Mouse (Mus musculus) midbrain, postnatal 0 days (tissue): ENCODE results near the gene Dguok. TPM values are rescaled to one million over a fixed set of nuclear protein-coding genes. Genes with fewer than 3 reads are reported as not detected.

ENCODE experiments used
- ATAC-seq: fragments of 200-750 bp; cut with Nextera tagmentation; 2 replicates; pipeline ENCODE4 v1.8.0; 2017; ENCODE audit warnings: moderate number of reproducible peaks, mild to moderate bottlenecking, moderate TSS enrichment, moderate library complexity; ENCODE audit not compliant: low FRiP score
- DNase-seq: peaks from one replicate; pipeline ENCODE4 v3.0.0-alpha.2; 2015; ENCODE audit warnings: low spot score
- H3K27ac ChIP-seq: fragments of 300-500 bp; sonication (generic); 2 replicates; pipeline ENCODE4 v1.5.1; 2014; ENCODE audit warnings: low read depth, mild to moderate bottlenecking, low read length, mixed read lengths
- H3K27me3 ChIP-seq: fragments of 300-500 bp; sonication (generic); 2 replicates; pipeline ENCODE4 v1.6.1; 2014; ENCODE audit warnings: low read length, control low read depth, mixed read lengths; ENCODE audit not compliant: insufficient read depth
- H3K36me3 ChIP-seq: fragments of 300-500 bp; sonication (generic); 2 replicates; pipeline ENCODE4 v1.6.1; 2014; ENCODE audit warnings: low read length, control low read depth, mixed read lengths; ENCODE audit not compliant: insufficient read depth
- H3K4me1 ChIP-seq: fragments of 300-500 bp; sonication (generic); 2 replicates; pipeline ENCODE4 v1.6.1; 2014; ENCODE audit warnings: mild to moderate bottlenecking, control low read depth, antibody characterized with exemption, low read length, mixed read lengths; ENCODE audit not compliant: insufficient read depth
- H3K4me2 ChIP-seq: fragments of 300-500 bp; sonication (generic); 2 replicates; pipeline ENCODE4 v1.6.1; 2014; ENCODE audit warnings: low read depth, mild to moderate bottlenecking, low read length, mixed read lengths; ENCODE audit not compliant: poor library complexity, severe bottlenecking
- H3K4me3 ChIP-seq: fragments of 300-500 bp; sonication (generic); 2 replicates; pipeline ENCODE4 v1.5.1; 2014; ENCODE audit warnings: low read depth, mild to moderate bottlenecking, low read length, moderate library complexity
- H3K9ac ChIP-seq: fragments of 300-500 bp; sonication (generic); replicated peaks from 2 replicates; pipeline ENCODE4 v1.6.1; 2014; ENCODE audit warnings: mild to moderate bottlenecking, low read length, moderate library complexity, mixed read lengths; ENCODE audit not compliant: poor library complexity, severe bottlenecking
- H3K9me3 ChIP-seq: fragments of 300-500 bp; sonication (generic); 2 replicates; pipeline ENCODE4 v1.6.1; 2016; ENCODE audit warnings: low read length, control low read depth
- CTCF ChIP-seq: IDR thresholded peaks from 2 replicates; pipeline ENCODE4 v1.5.1; 2016; ENCODE audit warnings: antibody characterized with exemption, mild to moderate bottlenecking
- WGBS: fragments of 180-500 bp; shearing (Covaris S2); extraction: QIAGEN DNeasy Blood & Tissue Kit; methylation state at CpG from one replicate; pipeline ENCODE4 v1.1.7; 2014; 5-methylcytosine and 5-hydroxymethylcytosine counted together
- polyA plus RNA-seq: library from polyadenylated mRNA; unstranded; fragments of >200 nt; fragmentation: Nextera tagmentation; extraction: Ambion mirVana; gene quantifications from 2 replicates; pipeline ENCODE4 v1.2.1, GENCODE M21; 2015
- total RNA-seq: library from RNA; depleted of rRNA; stranded (reverse); fragments of >200 nt; gene quantifications from 2 replicates; pipeline ENCODE4 v1.2.3, GENCODE M21; 2014

Dguok gene
- total and polyA plus RNA-seq, 2 experiments from 2014 or later, result 48.5 to 55.2 TPM

- no peak overlapping the region for H3K4me3 ChIP-seq
- 77% methylated on average over 22 of the region's 22 CpGs for WGBS
- DNase-seq, result no peak
- H3K27me3 ChIP-seq, result no peaks in the 10 kb centered on the region
- ATAC-seq, result no peak
- H3K9me3 ChIP-seq, result no peaks in the 10 kb centered on the region
- no peaks in the 10 kb centered on the region; the same call in 1 of the 2 replicates for H3K4me1 ChIP-seq
- peaks cover 9% of the 10 kb centered on the region for H3K36me3 ChIP-seq
- no peak overlapping the region for H3K4me2 ChIP-seq
- TF ChIP-seq CTCF, result no peak
- H3K9ac ChIP-seq, result no peak overlapping the region
- no peak overlapping the region for H3K27ac ChIP-seq
Measured at GRCm38 (mm10) chr6:83496753-83497710, 9.7 kb downstream of the Dguok start.

- ATAC-seq, result no peak
Measured at GRCm38 (mm10) chr6:83496009-83496752, 10.6 kb downstream of the Dguok start.

GRCm38 (mm10) chr6:83490622-83491021 lies 16.1 kb downstream of the Dguok start:
- TF ChIP-seq CTCF, result no peak
- H3K4me3 ChIP-seq, result no peak overlapping the region
- no peak overlapping the region for H3K27ac ChIP-seq
- H3K9ac ChIP-seq, result no peak overlapping the region
- DNase-seq (no peak), ATAC-seq (no peak)
- no peaks in the 10 kb centered on the region for H3K27me3 ChIP-seq
- no peak overlapping the region for H3K4me2 ChIP-seq
- H3K4me1 ChIP-seq, result no peaks in the 10 kb centered on the region
- H3K36me3 ChIP-seq, result peaks cover 44% of the 10 kb centered on the region
- no peaks in the 10 kb centered on the region for H3K9me3 ChIP-seq
- WGBS, result 87% methylated on average over 4 of the region's 4 CpGs

More at GRCm38 (mm10) chr6:83496009-83496752, 10.6 kb downstream of the Dguok start:
- no peaks in the 10 kb centered on the region for H3K27me3 ChIP-seq
- H3K27ac ChIP-seq, result no peak overlapping the region
- TF ChIP-seq CTCF, result no peak
- no peak overlapping the region for H3K4me2 ChIP-seq
- peaks cover 9% of the 10 kb centered on the region for H3K36me3 ChIP-seq
- 82% methylated on average over 9 of the region's 9 CpGs for WGBS
- H3K4me3 ChIP-seq, result no peak overlapping the region
- no peak for DNase-seq
- no peaks in the 10 kb centered on the region for H3K9me3 ChIP-seq
- H3K9ac ChIP-seq, result no peak overlapping the region
- no peaks in the 10 kb centered on the region; the same call in 1 of the 2 replicates for H3K4me1 ChIP-seq

GRCm38 (mm10) chr6:83488200-83488599 lies 18.6 kb downstream of the Dguok start:
- H3K9ac ChIP-seq, result no peak overlapping the region
- DNase-seq (no peak), ATAC-seq (no peak)
- 88% methylated on average over 5 of the region's 5 CpGs for WGBS
- peaks cover 48% of the 10 kb centered on the region for H3K36me3 ChIP-seq
- H3K27me3 ChIP-seq, result no peaks in the 10 kb centered on the region
- no peak overlapping the region for H3K4me2 ChIP-seq
- no peak for TF ChIP-seq CTCF
- no peak overlapping the region for H3K27ac ChIP-seq
- no peaks in the 10 kb centered on the region for H3K9me3 ChIP-seq
- no peaks in the 10 kb centered on the region for H3K4me1 ChIP-seq
- H3K4me3 ChIP-seq, result no peak overlapping the region

- no peak overlapping the region for H3K27ac ChIP-seq
- H3K4me2 ChIP-seq, result no peak overlapping the region
- no peaks in the 10 kb centered on the region for H3K9me3 ChIP-seq
- TF ChIP-seq CTCF, result no peak
- no peaks in the 10 kb centered on the region for H3K4me1 ChIP-seq
- H3K36me3 ChIP-seq, result peaks cover 46% of the 10 kb centered on the region
- DNase-seq (no peak), ATAC-seq (no peak)
- peak overlapping the region; percentile 10; the same call in 1 of the 2 replicates for H3K9ac ChIP-seq
- H3K27me3 ChIP-seq, result no peaks in the 10 kb centered on the region
- no peak overlapping the region for H3K4me3 ChIP-seq
- 80% methylated on average over 4 of the region's 4 CpGs for WGBS
Measured at GRCm38 (mm10) chr6:83487298-83487697, 19.5 kb downstream of the Dguok start.
